Mouse (Mus musculus) neural tube, embryonic 11.5 days (tissue): ENCODE data around the gene Dcp1a. TPM values are rescaled to one million over a fixed set of nuclear protein-coding genes. Genes with fewer than 3 reads are reported as not detected.

ENCODE experiments used
- ATAC-seq: fragments of 200-750 bp; cut with Nextera tagmentation; 2 replicates; pipeline ENCODE4 v1.8.0; 2017; ENCODE audit warnings: moderate number of reproducible peaks, mild to moderate bottlenecking, moderate TSS enrichment, moderate library complexity; ENCODE audit not compliant: insufficient read depth, low FRiP score, low TSS enrichment
- DNase-seq: peaks from one replicate; pipeline ENCODE4 v3.0.0-alpha.2; 2015; ENCODE audit warnings: low spot score
- H3K27ac ChIP-seq: fragments of 300-500 bp; sonication (generic); 2 replicates; pipeline ENCODE4 v1.5.1; 2014; ENCODE audit warnings: low read depth, mild to moderate bottlenecking, low read length
- H3K27me3 ChIP-seq: fragments of 300-500 bp; sonication (generic); 2 replicates; pipeline ENCODE4 v1.6.1; 2014; ENCODE audit warnings: mild to moderate bottlenecking, low read length, mixed read lengths; ENCODE audit not compliant: control insufficient read depth, insufficient read depth
- H3K36me3 ChIP-seq: fragments of 300-500 bp; sonication (generic); 2 replicates; pipeline ENCODE4 v1.6.1; 2014; ENCODE audit warnings: mild to moderate bottlenecking, low read length, moderate library complexity, mixed read lengths; ENCODE audit not compliant: control insufficient read depth, insufficient read depth
- H3K4me1 ChIP-seq: fragments of 300-500 bp; sonication (generic); 2 replicates; pipeline ENCODE4 v1.6.1; 2014; ENCODE audit warnings: low read length, mixed read lengths; ENCODE audit not compliant: control insufficient read depth, insufficient read depth
- H3K4me2 ChIP-seq: fragments of 300-500 bp; sonication (generic); 2 replicates; pipeline ENCODE4 v1.6.1; 2014; ENCODE audit warnings: low read depth, mild to moderate bottlenecking, moderate library complexity
- H3K4me3 ChIP-seq: fragments of 300-500 bp; sonication (generic); 2 replicates; pipeline ENCODE4 v1.5.1; 2014; ENCODE audit warnings: low read depth, low read length
- H3K9ac ChIP-seq: fragments of 300-500 bp; sonication (generic); 2 replicates; pipeline ENCODE4 v1.6.1; 2014; ENCODE audit warnings: mild to moderate bottlenecking, low read length
- H3K9me3 ChIP-seq: fragments of 300-500 bp; sonication (generic); 2 replicates; pipeline ENCODE4 v1.6.1; 2016; ENCODE audit warnings: low read length; ENCODE audit not compliant: control insufficient read depth
- WGBS: fragments of 180-500 bp; shearing (Covaris S2); extraction: QIAGEN DNeasy Blood & Tissue Kit; methylation state at CpG from one replicate; pipeline ENCODE4 v1.1.7; 2014; 5-methylcytosine and 5-hydroxymethylcytosine counted together
- polyA plus RNA-seq: library from polyadenylated mRNA; unstranded; fragments of >200 nt; fragmentation: Nextera tagmentation; extraction: Ambion mirVana; gene quantifications from 2 replicates; pipeline ENCODE4 v1.2.1, GENCODE M21; 2014

Gene Dcp1a
- 34.9 and 35.0 TPM in 2 replicates for polyA plus RNA-seq

DNA sequence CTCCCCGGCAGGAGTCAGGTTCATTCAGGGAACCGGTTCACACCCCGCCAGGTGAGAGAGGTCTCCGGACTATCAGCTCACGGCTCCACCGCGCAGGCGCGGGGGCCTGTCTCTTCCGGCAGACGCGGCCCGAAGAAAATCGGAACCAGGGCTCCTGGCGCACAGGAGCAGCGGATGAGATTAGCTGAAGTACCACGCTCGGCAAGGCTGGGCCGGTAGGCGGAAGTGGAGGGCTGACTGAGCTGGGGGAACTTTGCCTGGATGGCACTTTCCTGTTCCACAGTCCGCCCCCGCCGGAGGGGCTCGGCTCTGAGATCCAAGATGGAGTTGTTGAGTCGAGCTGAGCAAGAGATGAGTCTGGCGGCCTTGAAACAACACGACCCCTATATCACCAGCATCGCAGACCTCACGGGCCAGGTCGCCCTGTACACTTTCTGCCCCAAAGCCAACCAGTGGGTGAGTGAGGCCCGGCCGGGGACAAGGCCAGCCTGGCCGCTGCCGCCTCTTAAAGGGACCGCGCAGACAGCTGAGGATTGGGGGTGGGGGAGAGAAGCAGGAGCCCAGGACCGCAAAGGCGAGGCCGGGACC, at the start of gene Dcp1a:
Dcp1a (plus strand) TSS at position 175 of the 588 bp plus-strand sequence.
- Histone ChIP-seq H3K4me2 (peak within 1 kb of the TSS; percentile 76), H3K27ac (peak within 1 kb of the TSS; percentile 60; the same call in 1 of the 2 replicates), H3K27me3 (no peaks in the 10 kb centered on the region), H3K36me3 (no peaks in the 10 kb centered on the region), H3K9ac (peak within 1 kb of the TSS; percentile 90), H3K9me3 (no peaks in the 10 kb centered on the region), H3K4me3 (peak within 1 kb of the TSS; percentile 92), H3K4me1 (peaks cover 6% of the 10 kb centered on the region)
- DNase-seq: peak; percentile 96
- under 1% methylated on average over 39 of the region's 39 CpGs for WGBS
- peak; percentile 98 for ATAC-seq

DNA sequence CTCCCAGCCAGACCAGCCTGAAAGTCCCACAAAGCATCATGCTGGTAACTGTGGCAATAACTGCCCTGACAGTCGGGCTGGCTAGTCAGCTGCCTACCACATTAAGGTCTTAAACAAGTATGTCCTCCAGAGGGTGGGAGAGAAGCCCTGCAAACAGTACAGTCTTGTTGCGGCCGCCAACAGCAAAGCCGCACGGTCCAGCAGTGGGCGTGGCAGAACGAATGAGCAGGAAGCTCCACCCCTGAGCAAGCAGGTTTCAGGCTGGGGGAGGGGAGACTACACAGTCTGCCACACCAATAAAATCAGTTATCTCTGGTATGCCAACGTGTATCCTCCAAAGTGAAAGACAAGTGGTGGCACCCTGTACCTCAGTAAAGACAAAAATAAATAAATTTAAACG, 49.7 kb upstream of the Dcp1a start:
- 57% methylated on average over 9 of the region's 9 CpGs for WGBS
- Histone ChIP-seq H3K9me3 (no peaks in the 10 kb centered on the region), H3K27me3 (no peaks in the 10 kb centered on the region), H3K4me2 (no peak overlapping the region), H3K4me1 (no peaks in the 10 kb centered on the region; the same call in 1 of the 2 replicates), H3K4me3 (no peak overlapping the region), H3K9ac (no peak overlapping the region), H3K27ac (no peak overlapping the region), H3K36me3 (no peaks in the 10 kb centered on the region)
- ATAC-seq (no peak), DNase-seq (no peak)

DNA sequence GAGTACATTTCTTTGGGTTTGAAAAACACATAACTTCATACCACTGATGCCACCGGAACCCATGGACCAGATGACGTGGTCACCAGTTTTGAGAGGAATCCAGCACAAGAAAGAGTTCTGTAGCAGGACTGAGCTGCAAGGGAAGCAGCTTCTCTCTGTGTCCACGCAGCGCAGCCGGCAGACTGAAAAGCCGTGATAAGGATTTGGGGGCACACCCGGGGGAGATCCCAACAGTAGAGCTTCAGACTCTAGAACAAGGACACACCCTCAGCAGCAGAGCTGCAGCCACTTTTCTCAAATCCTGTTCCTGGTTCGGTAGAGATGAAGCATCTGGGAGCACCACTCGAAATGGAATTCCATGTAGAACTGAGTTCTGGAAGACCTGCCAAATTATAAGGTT, 49.3 kb upstream of the Dcp1a start:
- H3K9me3 ChIP-seq: no peaks in the 10 kb centered on the region
- H3K36me3 ChIP-seq: no peaks in the 10 kb centered on the region
- no peak overlapping the region for H3K4me2 ChIP-seq
- no peaks in the 10 kb centered on the region; the same call in 1 of the 2 replicates for H3K4me1 ChIP-seq
- H3K27me3 ChIP-seq: no peaks in the 10 kb centered on the region
- no peak overlapping the region for H3K4me3 ChIP-seq
- 90% methylated on average over 9 of the region's 9 CpGs for WGBS
- DNase-seq (no peak), ATAC-seq (no peak)
- no peak overlapping the region for H3K9ac ChIP-seq
- no peak overlapping the region for H3K27ac ChIP-seq

DNA sequence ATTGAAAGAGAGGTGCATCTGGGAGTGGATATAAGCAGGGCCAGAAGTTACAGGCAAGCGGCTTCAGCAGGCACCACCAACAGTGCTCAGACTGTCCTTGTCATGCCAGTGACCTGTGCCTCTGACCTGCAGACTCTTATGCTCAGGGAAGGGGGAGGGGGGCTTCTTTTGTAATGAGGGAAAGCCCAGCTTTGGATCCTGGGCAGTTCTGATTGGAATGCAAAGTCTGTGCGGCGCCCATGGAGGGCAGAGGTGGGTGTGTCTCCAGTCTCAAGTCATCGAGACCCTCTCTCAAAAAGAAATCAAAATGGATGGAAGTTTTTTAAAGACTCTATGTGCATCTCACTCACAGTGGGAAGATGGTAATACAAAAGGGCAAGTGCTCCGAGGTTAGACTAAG, 48.9 kb upstream of the Dcp1a start:
- Histone ChIP-seq H3K36me3 (no peaks in the 10 kb centered on the region), H3K4me2 (no peak overlapping the region), H3K4me1 (no peaks in the 10 kb centered on the region; the same call in 1 of the 2 replicates), H3K27me3 (no peaks in the 10 kb centered on the region), H3K9me3 (no peaks in the 10 kb centered on the region), H3K4me3 (no peak overlapping the region), H3K27ac (no peak overlapping the region), H3K9ac (no peak overlapping the region)
- 62% methylated on average over 5 of the region's 5 CpGs for WGBS
- DNase-seq: no peak
- no peak for ATAC-seq

DNA sequence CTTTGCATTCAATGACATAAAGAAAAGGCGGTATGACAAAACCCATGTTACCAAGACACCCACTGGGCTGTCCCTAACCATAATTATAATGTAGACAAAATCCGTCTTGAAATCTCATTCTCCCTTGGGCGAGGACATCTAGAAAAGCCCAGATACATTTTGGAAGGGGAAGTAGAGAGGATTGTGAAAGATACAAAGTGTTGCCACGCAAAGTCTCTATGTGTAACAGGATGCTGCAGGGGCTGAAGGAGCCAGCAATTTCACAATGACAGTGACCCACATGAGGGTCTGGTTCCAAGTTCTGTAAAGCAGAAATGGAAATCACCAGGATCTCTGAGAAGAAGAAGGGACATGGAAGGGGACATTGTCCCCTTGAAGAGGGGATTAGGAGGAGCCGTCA, 44.0 kb upstream of the Dcp1a start:
- Histone ChIP-seq H3K27me3 (no peaks in the 10 kb centered on the region), H3K4me1 (no peaks in the 10 kb centered on the region), H3K4me3 (no peak overlapping the region), H3K9me3 (no peaks in the 10 kb centered on the region), H3K36me3 (no peaks in the 10 kb centered on the region), H3K27ac (no peak overlapping the region), H3K4me2 (no peak overlapping the region), H3K9ac (no peak overlapping the region)
- 87% methylated on average over 5 of the region's 5 CpGs for WGBS
- no peak for DNase-seq
- ATAC-seq: no peak

DNA sequence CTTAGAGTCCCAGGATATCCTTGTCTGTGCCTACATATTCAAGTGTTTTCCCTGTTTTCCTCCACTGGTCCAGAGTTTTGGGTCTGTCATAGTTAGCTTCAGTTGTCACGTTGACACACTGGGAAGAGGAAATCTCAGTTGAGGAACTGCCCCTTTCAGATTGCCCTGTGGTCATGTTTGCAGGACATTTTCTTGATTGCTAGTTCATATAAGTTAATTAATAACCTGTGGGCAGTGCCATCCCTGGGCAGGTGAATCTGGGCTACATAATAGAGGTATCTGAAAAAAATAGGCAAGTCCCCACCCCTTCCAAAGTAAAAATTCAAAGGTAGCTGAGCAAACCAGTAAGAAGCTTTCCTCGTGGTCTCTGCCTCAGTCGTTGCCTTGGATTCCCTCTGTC, 39.4 kb upstream of the Dcp1a start:
- WGBS: 83% methylated on average over 3 of the region's 3 CpGs
- Histone ChIP-seq H3K9me3 (no peaks in the 10 kb centered on the region), H3K27ac (no peak overlapping the region), H3K4me2 (no peak overlapping the region), H3K27me3 (no peaks in the 10 kb centered on the region), H3K4me3 (no peak overlapping the region), H3K36me3 (no peaks in the 10 kb centered on the region), H3K4me1 (no peaks in the 10 kb centered on the region), H3K9ac (no peak overlapping the region)
- ATAC-seq (no peak), DNase-seq (no peak)

DNA sequence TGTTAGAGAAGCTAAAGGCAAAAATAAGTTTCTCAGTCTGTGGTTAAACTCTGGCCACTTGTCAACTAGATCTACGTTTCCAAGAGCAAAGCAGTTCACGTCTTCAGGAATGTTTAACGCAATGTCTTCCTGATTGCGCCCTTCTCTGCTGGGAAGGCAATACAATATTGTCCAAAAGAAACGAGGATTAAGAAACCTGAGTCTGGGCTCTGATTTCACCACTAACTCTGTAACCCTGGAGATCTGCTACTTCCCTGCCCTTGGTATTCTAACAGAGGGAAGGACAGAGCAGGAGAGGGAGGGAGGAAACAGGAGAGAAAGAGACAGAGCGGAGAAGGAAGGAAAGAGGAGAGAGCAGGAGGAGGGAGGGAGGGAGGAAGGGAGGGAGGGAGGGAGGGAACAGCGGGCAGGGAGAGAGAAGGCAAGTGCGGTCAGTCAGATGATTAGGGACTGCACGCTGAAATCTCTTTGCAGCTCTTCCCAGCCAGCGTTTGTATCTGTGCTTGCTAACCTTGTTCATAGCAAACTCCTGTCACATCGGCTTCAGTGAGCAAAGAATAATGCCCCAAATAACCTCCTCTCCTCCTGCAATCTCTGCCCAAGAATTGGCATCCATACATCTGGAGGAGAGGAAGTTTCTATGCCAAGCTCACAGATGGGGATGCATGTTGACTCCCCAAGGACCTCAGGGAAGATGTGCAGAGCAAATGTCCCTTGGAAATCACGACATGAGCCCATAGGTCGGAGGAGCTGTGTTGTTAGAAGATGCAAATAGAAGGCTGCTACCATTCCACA, 23.3 kb upstream of the Dcp1a start:
- H3K27me3 ChIP-seq: no peaks in the 10 kb centered on the region
- 30% methylated on average over 12 of the region's 13 CpGs for WGBS
- no peaks in the 10 kb centered on the region for H3K4me1 ChIP-seq
- no peak overlapping the region for H3K27ac ChIP-seq
- no peak for ATAC-seq
- H3K4me2 ChIP-seq: no peak overlapping the region
- H3K36me3 ChIP-seq: no peaks in the 10 kb centered on the region
- no peak overlapping the region for H3K9ac ChIP-seq
- H3K9me3 ChIP-seq: no peaks in the 10 kb centered on the region
- no peak for DNase-seq
- H3K4me3 ChIP-seq: no peak overlapping the region

DNA sequence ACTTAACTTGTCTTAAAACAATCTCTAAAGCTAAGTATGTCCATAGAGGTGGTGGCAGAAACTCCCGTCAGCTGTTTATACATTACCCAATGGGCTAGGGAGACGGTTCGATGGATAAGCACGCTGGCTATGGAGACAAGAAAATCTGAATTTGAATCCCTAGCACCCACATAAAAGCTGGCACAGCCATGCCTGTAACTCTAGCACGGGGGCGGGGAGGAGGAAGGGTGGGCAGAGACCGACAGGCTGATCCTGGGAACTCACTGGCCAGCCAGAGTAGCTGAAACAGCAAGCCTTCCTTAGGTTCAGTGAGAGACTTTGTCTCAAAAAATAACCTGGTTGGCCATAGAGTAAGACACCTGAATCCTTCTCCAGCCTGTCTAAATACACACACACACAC, 21.9 kb upstream of the Dcp1a start:
- DNase-seq: no peak
- Histone ChIP-seq H3K4me1 (no peaks in the 10 kb centered on the region), H3K27ac (no peak overlapping the region), H3K9ac (no peak overlapping the region), H3K4me2 (no peak overlapping the region), H3K4me3 (no peak overlapping the region), H3K36me3 (no peaks in the 10 kb centered on the region), H3K27me3 (no peaks in the 10 kb centered on the region), H3K9me3 (no peaks in the 10 kb centered on the region)
- WGBS: 61% methylated on average over 7 of the region's 7 CpGs
- no peak for ATAC-seq

DNA sequence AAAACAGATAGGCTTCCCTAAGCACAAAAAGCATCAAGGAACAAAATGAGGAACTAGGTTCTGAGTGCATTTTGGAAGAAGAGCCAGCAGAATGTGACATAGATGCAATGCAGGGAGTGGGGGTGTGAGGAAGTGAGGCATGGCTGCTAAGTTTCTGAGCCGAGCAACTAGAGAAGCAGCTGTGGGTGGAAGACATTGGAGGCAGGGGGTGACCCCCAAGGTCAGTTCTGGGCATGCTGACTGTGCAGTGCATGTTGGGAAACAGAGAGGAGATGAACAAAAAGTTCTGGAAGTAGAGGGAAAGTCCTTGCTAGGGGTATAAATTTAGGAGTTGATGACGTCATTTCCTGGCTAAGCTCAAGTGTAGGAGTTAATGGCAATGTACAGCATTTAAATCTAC, 21.4 kb upstream of the Dcp1a start:
- Histone ChIP-seq H3K4me1 (no peaks in the 10 kb centered on the region), H3K36me3 (no peaks in the 10 kb centered on the region), H3K27ac (no peak overlapping the region), H3K27me3 (no peaks in the 10 kb centered on the region), H3K9ac (no peak overlapping the region), H3K9me3 (no peaks in the 10 kb centered on the region), H3K4me3 (no peak overlapping the region), H3K4me2 (no peak overlapping the region)
- DNase-seq: no peak
- ATAC-seq: no peak
- WGBS: 50% methylated on average over 2 of the region's 2 CpGs
